Mouse (Mus musculus): ENCODE results near the gene Defb45.
A peak's percentile ranks its signal among the peaks of the same experiment; 100 is the strongest.

Defb45 gene

GRCm38 (mm10) chr2:152607746-152608145, 8.5 kb upstream of the Defb45 start:
- no peak for DNase-seq (ENCODE audit: low spot score)

- DNase-seq (ENCODE audit: low spot score), result no peak
Observed at GRCm38 (mm10) chr2:152604057-152604456, 4.9 kb upstream of the Defb45 start, which contains the start of gene Defb36. Gene Defb36, plus strand, starts transcription at chr2:152604327.

- no peak for DNase-seq (ENCODE audit: low spot score)
Observed at GRCm38 (mm10) chr2:152601275-152601960, 2.2 kb upstream of the Defb45 start.

GRCm38 (mm10) chr2:152600076-152600475, 877 bp upstream of the Defb45 start:
- DNase-seq (ENCODE audit: low spot score), result no peak

- DNase-seq (ENCODE audit: low spot score), result no peak
Observed at GRCm38 (mm10) chr2:152589021-152589420, 10.2 kb downstream of the Defb45 start.

- no peak for DNase-seq (ENCODE audit: low spot score)
Observed at GRCm38 (mm10) chr2:152588450-152588849, 10.7 kb downstream of the Defb45 start.

GRCm38 (mm10) chr2:152586926-152587560, 12.2 kb downstream of the Defb45 start:
- DNase-seq (ENCODE audit: low spot score), result no peak

- DNase-seq (ENCODE audit: low spot score), result no peak
Observed at GRCm38 (mm10) chr2:152580612-152581011, 18.6 kb downstream of the Defb45 start.

- no peak for DNase-seq (ENCODE audit: low spot score)
Observed at GRCm38 (mm10) chr2:152580107-152580506, 19.1 kb downstream of the Defb45 start, which contains the start of gene Defb19. Gene Defb19, minus strand, starts transcription at chr2:152580312.

GRCm38 (mm10) chr2:152573484-152573883, 25.7 kb downstream of the Defb45 start:
- no peak for DNase-seq (ENCODE audit: low spot score)

GRCm38 (mm10) chr2:152572114-152572794, 26.9 kb downstream of the Defb45 start, which contains the start of gene Defb21:
Gene Defb21, plus strand, starts transcription at chr2:152572744.
- no peak for DNase-seq (ENCODE audit: low spot score)

GRCm38 (mm10) chr2:152570313-152570712, 28.9 kb downstream of the Defb45 start:
- DNase-seq (ENCODE audit: low spot score), result no peak

GRCm38 (mm10) chr2:152569881-152570280, 29.3 kb downstream of the Defb45 start:
- no peak for DNase-seq (ENCODE audit: low spot score)

- DNase-seq (ENCODE audit: low spot score), result no peak
Observed at GRCm38 (mm10) chr2:152569038-152569437, 30.2 kb downstream of the Defb45 start, which contains the start of gene Gm17416. Gene Gm17416, plus strand, starts transcription at chr2:152569338.

GRCm38 (mm10) chr2:152556655-152557054, 42.5 kb downstream of the Defb45 start:
- no peak for DNase-seq (ENCODE audit: low spot score)

GRCm38 (mm10) chr2:152553774-152554423, 45.3 kb downstream of the Defb45 start:
- peak; percentile 48 for DNase-seq (ENCODE audit: low spot score)

- no peak for DNase-seq (ENCODE audit: low spot score)
Observed at GRCm38 (mm10) chr2:152548124-152548523, 51.1 kb downstream of the Defb45 start.

GRCm38 (mm10) chr2:152544691-152545090, 54.5 kb downstream of the Defb45 start:
- DNase-seq (ENCODE audit: low spot score), result peak; percentile 41

GRCm38 (mm10) chr2:152543478-152543877, 55.7 kb downstream of the Defb45 start:
- DNase-seq (ENCODE audit: low spot score), result no peak

Data from MN1 (cell line).